Mouse (Mus musculus): Measurements from ENCODE around the gene Taok2.

The Taok2 gene

GRCm38 (mm10) chr7:126825952-126826351, 58.6 kb downstream of the Taok2 start:
- DNase-seq (ENCODE audit: low read depth, low spot score): no peak

- no peak for DNase-seq (ENCODE audit: low read depth, low spot score)
Measured at GRCm38 (mm10) chr7:126825403-126825802, 59.1 kb downstream of the Taok2 start.

GRCm38 (mm10) chr7:126823940-126824339, 60.6 kb downstream of the Taok2 start:
- no peak for DNase-seq (ENCODE audit: low read depth, low spot score)

- DNase-seq (ENCODE audit: low read depth, low spot score): peak; percentile 87
Measured at GRCm38 (mm10) chr7:126823202-126823711, 61.2 kb downstream of the Taok2 start.

GRCm38 (mm10) chr7:126822741-126823140, 61.8 kb downstream of the Taok2 start:
- DNase-seq (ENCODE audit: low read depth, low spot score): peak; percentile 61

- DNase-seq (ENCODE audit: low read depth, low spot score): peak; percentile 93
Measured at GRCm38 (mm10) chr7:126821835-126822511, 62.5 kb downstream of the Taok2 start.

- DNase-seq (ENCODE audit: low read depth, low spot score): no peak
Measured at GRCm38 (mm10) chr7:126818818-126819217, 65.7 kb downstream of the Taok2 start.

GRCm38 (mm10) chr7:126817595-126817994, 66.9 kb downstream of the Taok2 start:
- DNase-seq (ENCODE audit: low read depth, low spot score): no peak

- DNase-seq (ENCODE audit: low read depth, low spot score): no peak
Measured at GRCm38 (mm10) chr7:126816494-126816893, 68.0 kb downstream of the Taok2 start.

GRCm38 (mm10) chr7:126815726-126816222, 68.7 kb downstream of the Taok2 start:
- no peak for DNase-seq (ENCODE audit: low read depth, low spot score)

Data from brain, adult 2 months (tissue).